Mouse (Mus musculus): ENCODE data around the gene Ntn4.

GRCm38 (mm10) chr10:93691344-93691743 is 50.9 kb downstream of the Ntn4 start:
- TF ChIP-seq POLR2A (IDR thresholded peaks at IDR 0.05; ENCODE audit: borderline replicate concordance, extremely low read depth, insufficient read depth, insufficient read length, poor library complexity, severe bottlenecking) = no peak
- TF ChIP-seq CTCF (IDR thresholded peaks at IDR 0.05; ENCODE audit: borderline replicate concordance, extremely low read depth, insufficient read depth, insufficient read length) = no peak
